8 mouse cellular contexts compared by ENCODE assay signal in the genomic region with DNA sequence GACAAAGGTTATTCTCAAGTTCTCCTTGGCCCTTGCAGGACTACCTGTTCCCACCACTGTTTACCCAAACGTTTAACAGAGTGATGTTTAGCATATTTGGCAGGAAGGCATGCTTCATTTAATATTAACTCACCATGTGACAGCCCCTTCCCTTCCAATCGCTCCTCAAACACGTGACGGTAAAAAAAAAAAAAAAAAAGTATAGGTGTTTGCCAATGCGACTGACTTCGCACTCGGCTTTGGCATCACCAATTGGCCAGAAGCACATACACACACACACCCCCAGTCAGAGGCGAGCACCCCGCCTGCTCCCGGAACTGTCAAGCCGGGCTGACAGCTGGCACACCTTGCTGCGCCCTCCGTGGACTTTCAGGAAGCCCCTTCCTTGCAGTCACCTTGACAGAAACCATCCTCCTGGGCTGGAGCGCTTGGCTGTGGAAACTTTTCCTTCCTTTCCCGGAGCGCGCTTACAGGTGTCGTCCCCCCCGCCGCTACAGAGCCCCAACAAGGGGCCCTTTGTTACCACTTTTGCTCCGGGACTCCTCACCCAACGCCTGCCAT. TPM values are rescaled to one million over a fixed set of nuclear protein-coding genes. Genes with fewer than 3 reads are reported as not detected.
DNase-seq lines count a peak whose midpoint lies in the region; ATAC-seq lines count a peak whose summit lies in the region.

No protein-coding gene starts in this region.

- peak overlapping the region; percentile 86 for H3K4me2 ChIP-seq in stomach, embryonic 16.5 days (ENCODE audit: low read depth, low read length)

- peak; percentile 39; the same call in 1 of the 2 replicates for ATAC-seq in stomach, embryonic 16.5 days (ENCODE audit: insufficient read depth, low FRiP score)

- H3K27ac ChIP-seq in embryonic facial prominence, embryonic 10.5 days (replicated peaks) = peak overlapping the region; percentile 87
- H3K27ac ChIP-seq in limb, embryonic 10.5 days = peak overlapping the region; percentile 90
- H3K27ac ChIP-seq in stomach, embryonic 16.5 days (ENCODE audit: low read length) = peak overlapping the region; percentile 97

- intact Hi-C loops in heart, postnatal 36 days (cut with DNase I) = loop anchor here (2.0 to 5.0 kb wide), 4 partner anchors 49 to 215 kb away; a partner anchor contains a TSS

- H3K4me3 ChIP-seq in embryonic facial prominence, embryonic 10.5 days = peak overlapping the region; percentile 76
- H3K4me3 ChIP-seq in limb, embryonic 10.5 days = peak overlapping the region; percentile 79
- H3K4me3 ChIP-seq in stomach, embryonic 16.5 days (replicated peaks; ENCODE audit: low read length) = peak overlapping the region; percentile 83

- no peaks in the 10 kb centered on the region for H3K36me3 ChIP-seq in embryonic facial prominence, embryonic 10.5 days (replicated peaks)
- no peaks in the 10 kb centered on the region for H3K36me3 ChIP-seq in limb, embryonic 10.5 days
- no peaks in the 10 kb centered on the region for H3K36me3 ChIP-seq in stomach, embryonic 16.5 days (ENCODE audit: control insufficient read depth, insufficient read depth, low read length)

- under 1% methylated on average over 22 of the region's 22 CpGs for WGBS in embryonic facial prominence, embryonic 10.5 days
- 2% methylated on average over 22 of the region's 22 CpGs for WGBS in limb, embryonic 10.5 days
- WGBS in stomach, embryonic 16.5 days = 2% methylated on average over 22 of the region's 22 CpGs

- no peaks in the 10 kb centered on the region for H3K9me3 ChIP-seq in embryonic facial prominence, embryonic 10.5 days
- H3K9me3 ChIP-seq in limb, embryonic 10.5 days (replicated peaks) = no peaks in the 10 kb centered on the region
- H3K9me3 ChIP-seq in stomach, embryonic 16.5 days (replicated peaks; ENCODE audit: control insufficient read depth, low read length) = no peaks in the 10 kb centered on the region

- peaks cover 55% of the 10 kb centered on the region for H3K27me3 ChIP-seq in embryonic facial prominence, embryonic 10.5 days (replicated peaks; ENCODE audit: low read depth, poor library complexity, severe bottlenecking)
- H3K27me3 ChIP-seq in limb, embryonic 10.5 days (ENCODE audit: low read depth, poor library complexity, severe bottlenecking) = peaks cover 27% of the 10 kb centered on the region
- no peaks in the 10 kb centered on the region for H3K27me3 ChIP-seq in stomach, embryonic 16.5 days (ENCODE audit: control insufficient read depth, insufficient read depth, low read length)

- DNase-seq in right cerebral cortex, postnatal 10 days (ENCODE audit: low spot score in 2 of 2) = peak; percentile 22 to 29
- DNase-seq in right cerebral cortex, postnatal 36 days (ENCODE audit: low spot score in 2 of 2) = no peak
- no peak for DNase-seq in embryonic facial prominence, embryonic 10.5 days (ENCODE audit: low spot score)
- peak; percentile 37 to 46 for DNase-seq in heart, postnatal 36 days
- no peak for DNase-seq in limb, embryonic 10.5 days (ENCODE audit: low spot score)
- DNase-seq in mesoderm, embryonic 11.5 days (ENCODE audit: low read depth, low spot score) = peak; percentile 30
- no peak for DNase-seq in c-Kit-positive CD71-positive TER-119-positive erythroid progenitor cells, embryonic 14.5 days (ENCODE audit: low spot score)

- peak overlapping the region; percentile 93 for H3K9ac ChIP-seq in stomach, embryonic 16.5 days (ENCODE audit: low read length)

- peaks cover 20% of the 10 kb centered on the region for H3K4me1 ChIP-seq in embryonic facial prominence, embryonic 10.5 days
- peaks cover 47% of the 10 kb centered on the region for H3K4me1 ChIP-seq in limb, embryonic 10.5 days
- H3K4me1 ChIP-seq in stomach, embryonic 16.5 days (ENCODE audit: control insufficient read depth, insufficient read depth, low read length) = peaks cover 10% of the 10 kb centered on the region; the same call in 1 of the 2 replicates

RNA-seq across cellular contexts. Expression of a gene that starts 1.5 kb away (rescaled TPM):
- 4.0 and 4.1 TPM in 2 replicates for polyA plus RNA-seq in embryonic facial prominence, embryonic 10.5 days (2016; fragmentation: Nextera tagmentation; extraction: Ambion mirVana)
- 10 to 100 TPM; 66.8 to 78.2 TPM for total RNA-seq in heart, postnatal 36 days (2021)
- 3.2 and 3.9 TPM in 2 replicates for polyA plus RNA-seq in limb, embryonic 10.5 days (2016; fragmentation: Nextera tagmentation; extraction: Ambion mirVana)
- 17.1 and 19.3 TPM in 2 replicates for polyA plus RNA-seq in stomach, embryonic 16.5 days (2015; fragmentation: Nextera tagmentation; extraction: Ambion mirVana)

Comparison
In these comparisons a context has a peak if more than half of its experiments do, and no peak if none do; other contexts are left out.
1. DNase-seq: peak in right cerebral cortex, postnatal 10 days (2 of 2), heart, postnatal 36 days (2 of 2) and mesoderm, embryonic 11.5 days (single experiment); none in right cerebral cortex, postnatal 36 days (0 of 2), embryonic facial prominence, embryonic 10.5 days (single experiment), limb, embryonic 10.5 days (single experiment) and c-Kit-positive CD71-positive TER-119-positive erythroid progenitor cells, embryonic 14.5 days (single experiment).
2. Peak in every context shown above with its lines, with median percentiles within 50 percentile points of each other: H3K27ac ChIP-seq and H3K4me3 ChIP-seq.